Mouse (Mus musculus): Measurements from ENCODE around the gene Hs3st6.

Hs3st6 gene

DNA sequence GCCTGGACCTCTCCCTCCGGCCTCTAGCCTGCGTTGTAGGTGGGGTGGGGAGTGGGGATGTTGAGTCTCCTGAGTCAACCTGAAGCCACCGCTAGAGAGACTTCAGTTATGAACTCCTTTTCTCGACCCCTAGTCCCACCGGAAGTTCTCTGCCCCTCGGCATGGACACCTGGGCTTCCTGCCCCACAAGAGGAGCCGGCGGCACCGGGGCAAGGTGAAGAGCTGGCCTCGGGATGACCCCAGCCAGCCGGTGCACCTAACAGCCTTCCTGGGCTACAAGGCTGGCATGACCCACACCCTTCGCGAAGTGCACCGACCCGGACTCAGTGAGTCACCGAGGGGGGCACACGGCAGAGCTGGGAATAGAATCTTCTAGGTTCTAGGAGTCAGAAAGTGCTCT, 24.6 kb upstream of the Hs3st6 start:
- DNase-seq (ENCODE audit: low spot score), result no peak

DNA sequence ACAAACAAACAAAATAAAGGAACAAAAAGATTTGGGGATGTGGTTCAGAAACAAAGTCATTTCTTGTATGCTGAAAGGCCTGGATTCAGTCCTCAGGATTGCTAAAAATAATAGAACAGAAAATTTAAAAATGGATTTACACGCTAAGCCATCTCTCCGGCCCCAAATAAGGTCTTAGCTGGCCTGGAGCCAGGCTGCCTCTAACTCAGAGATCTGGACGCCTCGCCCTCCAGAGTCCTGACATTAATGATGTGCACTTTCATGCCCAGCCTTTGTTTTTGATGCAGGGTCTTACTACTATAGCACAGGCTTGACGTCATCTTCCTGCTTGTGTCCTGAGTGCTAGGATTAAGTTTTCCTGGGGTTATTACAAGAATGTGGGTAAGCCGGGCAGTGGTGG, 23.7 kb upstream of the Hs3st6 start:
- no peak for DNase-seq (ENCODE audit: low spot score)

DNA sequence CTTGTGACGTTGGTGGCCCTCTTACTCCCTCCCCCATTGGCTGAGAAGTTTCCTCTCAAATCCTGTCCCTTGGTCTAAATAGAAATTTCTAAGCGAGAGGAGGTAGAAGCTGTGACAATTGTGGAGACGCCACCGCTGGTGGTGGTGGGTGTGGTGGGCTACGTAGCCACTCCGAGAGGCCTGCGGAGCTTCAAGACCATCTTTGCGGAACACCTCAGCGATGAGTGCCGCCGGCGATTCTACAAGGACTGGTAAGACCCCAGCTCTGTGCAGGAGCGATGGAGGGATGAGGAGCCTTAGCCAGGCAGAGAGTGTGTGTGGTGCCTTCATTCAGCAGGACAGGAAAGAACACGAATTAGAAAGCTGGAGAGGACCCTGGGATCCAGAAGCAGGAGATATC, 22.0 kb upstream of the Hs3st6 start:
- DNase-seq (ENCODE audit: low spot score), result no peak

DNA sequence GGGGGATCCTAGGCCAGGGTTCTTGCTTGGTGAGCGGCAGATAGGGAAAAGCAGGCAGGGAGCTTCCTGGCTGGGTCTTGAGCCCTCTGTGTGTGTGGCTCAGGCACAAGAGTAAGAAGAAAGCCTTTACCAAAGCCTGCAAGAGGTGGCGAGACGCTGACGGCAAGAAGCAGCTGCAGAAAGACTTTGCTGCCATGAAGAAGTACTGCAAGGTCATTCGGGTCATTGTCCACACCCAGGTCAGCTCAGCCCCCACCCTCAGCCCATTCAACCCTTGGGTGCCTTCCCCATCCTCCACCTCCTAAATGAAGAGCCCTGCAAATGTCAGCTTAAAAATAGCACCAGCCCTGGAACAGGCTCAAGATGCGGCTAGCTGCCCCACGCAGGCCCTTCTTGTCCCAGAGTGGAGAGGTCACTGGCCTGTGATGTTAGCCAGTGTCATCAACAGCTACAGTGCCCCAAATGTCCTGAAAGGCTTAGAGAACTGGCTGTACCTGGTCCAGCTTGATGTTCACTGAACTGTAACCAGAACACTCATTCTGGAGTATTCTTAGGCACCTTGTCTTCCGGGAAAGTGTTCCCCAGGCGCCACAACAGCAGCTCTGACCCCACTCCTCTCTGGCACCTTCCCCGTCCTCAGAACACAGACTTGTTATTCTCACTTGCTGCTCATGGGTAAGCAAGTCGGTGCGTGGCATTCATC, 20.4 kb upstream of the Hs3st6 start:
- DNase-seq (ENCODE audit: low spot score), result no peak

DNA sequence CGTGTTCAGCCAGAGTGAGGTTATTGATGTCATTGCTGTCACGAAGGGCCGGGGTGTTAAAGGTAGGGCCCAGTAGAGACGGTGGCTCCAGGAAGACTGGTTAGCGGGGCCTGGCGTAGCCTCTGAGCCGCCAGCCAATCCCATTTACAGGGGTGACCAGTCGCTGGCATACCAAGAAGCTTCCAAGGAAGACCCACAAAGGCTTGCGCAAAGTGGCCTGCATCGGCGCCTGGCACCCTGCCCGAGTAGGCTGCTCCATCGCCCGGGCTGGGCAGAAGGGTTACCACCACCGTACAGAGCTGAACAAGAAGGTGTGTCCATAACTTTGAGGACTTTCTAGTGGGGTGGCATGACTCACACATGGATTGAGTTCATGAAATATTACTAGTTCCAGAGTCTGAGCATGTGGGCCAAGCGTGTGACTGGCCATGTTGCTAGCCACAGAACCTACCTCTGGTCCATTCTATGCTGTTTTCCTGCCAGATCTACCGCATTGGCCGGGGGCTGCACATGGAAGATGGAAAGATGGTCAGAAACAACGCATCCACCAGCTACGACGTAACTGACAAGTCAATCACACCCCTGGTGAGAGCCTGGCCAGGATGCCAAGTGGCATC, 19.2 kb upstream of the Hs3st6 start:
- no peak for DNase-seq (ENCODE audit: low spot score)

DNA sequence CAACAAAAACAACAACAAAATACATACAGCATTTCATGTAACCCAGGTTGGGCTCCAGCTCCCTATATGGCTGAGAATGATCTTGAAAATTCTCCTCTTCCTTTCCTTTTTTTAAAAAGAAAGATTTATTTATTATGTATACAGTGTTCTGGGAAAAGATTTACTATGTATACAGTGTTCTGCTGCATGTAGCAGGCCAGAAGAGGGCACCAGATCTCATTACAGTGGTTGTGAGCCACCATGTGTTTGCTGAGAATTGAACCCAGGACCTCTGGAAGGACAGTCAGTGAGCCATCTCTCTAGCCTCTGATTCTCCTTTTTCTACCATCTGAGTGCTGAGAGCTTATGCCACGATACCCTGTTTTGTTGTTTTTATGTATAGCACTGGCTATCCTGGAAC, 18.3 kb upstream of the Hs3st6 start:
- DNase-seq (ENCODE audit: low spot score), result no peak

DNA sequence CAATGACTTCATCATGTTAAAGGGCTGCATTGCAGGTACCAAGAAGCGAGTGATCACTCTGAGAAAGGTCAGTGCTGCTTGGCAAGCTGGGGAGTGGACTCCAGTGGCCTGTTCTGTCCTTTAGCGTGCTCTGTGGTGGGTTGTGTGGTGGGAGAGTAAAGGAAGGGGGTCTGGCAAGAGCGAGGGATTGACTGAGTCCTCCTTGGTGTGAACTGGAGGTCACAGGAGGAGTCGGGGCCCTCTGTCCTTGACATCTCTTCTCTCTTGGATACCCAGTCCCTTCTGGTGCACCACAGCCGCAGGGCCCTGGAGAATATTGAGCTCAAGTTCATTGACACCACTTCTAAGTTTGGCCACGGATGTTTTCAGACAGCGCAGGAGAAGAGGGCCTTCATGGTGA, 17.3 kb upstream of the Hs3st6 start:
- DNase-seq (ENCODE audit: low spot score), result no peak

DNA sequence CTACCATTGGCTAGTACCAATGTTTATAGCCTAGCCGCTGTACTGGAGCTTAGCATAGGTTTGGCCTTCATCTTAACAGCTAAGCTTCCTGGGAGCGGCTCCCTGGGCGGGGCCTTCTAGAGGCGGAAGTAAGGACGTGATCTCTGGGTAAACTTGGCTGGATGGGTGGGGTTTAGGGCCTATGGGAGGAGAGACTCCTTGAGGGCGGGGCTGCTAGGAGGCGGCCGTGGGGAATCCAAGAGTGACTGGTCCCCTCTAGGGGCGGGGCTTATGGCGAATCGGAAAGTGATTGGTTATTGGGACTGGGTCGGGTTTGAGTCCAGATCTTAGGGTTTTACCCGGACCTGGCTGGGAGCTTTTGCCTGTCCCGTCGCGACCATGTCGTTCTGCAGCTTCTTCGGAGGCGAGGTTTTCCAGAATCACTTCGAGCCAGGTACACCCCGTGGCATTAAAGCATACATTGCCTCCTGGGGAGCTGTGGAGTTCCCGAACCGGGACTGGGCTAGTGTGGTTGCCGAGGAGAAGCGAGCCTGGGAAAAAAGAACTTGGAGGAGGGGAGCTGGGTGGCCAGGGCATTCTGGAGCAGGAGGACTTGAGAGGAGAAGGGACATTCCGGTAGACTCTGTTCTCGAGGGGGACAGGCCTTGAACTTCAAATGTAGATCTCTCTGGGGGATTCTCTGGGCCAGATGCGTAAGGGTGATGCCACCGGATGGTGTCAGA, 16.3 kb upstream of the Hs3st6 start, which contains the start of gene Msrb1:
Gene Msrb1, plus strand, starts transcription at position 313 of the 722 bp plus-strand sequence.
- DNase-seq (ENCODE audit: low spot score), result peak; percentile 100

DNA sequence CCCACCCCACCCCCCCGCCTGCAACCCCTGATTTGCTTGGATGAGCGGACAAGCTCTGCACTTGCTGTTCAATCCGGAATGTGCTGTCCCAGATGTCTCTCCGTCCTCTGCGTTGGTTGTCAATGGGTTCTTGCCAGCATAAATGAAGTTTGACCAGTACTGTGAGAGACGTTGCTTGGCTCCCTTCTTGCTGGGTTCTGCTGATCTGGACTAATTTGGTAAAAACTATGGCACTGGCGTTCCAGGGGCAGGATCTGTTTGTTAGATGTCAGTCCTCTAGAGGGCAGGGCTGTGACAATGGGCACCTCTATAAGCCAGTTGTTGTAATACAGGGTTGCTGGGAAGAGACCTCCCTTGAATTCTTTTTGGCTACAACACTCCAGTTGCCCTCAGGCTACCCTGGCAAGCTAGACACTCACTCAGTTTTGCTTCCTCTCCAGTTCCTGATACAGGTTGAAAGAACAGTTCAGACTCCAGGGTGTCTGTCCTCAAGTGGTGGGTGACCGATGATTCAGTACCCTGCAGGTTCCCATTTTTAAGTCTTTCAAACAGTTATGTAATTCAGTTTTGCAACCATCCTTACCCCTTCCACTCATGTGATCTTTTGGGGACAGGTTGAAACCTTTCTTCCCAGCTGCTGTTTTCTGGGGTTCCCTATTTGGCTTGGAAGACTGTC, 15.5 kb upstream of the Hs3st6 start:
- DNase-seq (ENCODE audit: low spot score), result no peak

DNA sequence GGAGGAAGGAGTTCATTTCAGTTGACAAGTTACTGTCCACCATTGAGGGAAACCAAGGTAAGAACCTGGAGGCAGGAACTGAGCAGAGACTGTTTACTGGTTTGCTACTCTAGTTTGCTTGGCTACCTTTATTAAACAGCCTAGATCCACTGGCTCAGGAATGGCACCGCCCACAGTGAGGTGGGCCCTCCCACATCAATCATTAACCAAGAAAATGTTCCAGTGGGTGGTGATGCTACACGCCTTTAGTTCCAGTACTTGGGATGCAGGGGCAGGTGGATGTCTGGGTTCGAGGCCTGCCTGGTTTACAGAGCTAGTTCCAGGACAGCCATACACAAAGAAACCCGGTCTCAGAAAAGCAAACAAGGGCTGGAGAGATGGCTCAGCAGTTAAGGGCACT, 14.6 kb upstream of the Hs3st6 start:
- DNase-seq (ENCODE audit: low spot score), result no peak

DNA sequence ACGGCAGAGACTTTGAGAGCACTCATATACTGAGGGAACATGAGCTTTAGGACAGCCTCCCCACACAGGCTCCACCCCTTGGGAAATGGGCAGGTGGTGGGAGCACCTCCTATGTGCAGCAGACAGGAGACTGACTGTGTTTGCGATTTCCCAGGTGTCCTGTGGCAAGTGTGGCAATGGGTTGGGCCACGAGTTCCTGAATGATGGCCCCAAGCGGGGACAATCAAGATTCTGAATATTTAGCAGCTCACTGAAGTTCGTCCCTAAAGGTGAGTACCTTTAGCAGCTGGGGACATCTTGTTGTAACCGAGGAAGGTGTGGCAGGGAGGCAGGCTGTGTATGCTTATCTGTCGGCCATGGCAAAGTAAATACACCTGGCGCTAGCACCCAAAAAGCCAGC, 12.9 kb upstream of the Hs3st6 start:
- DNase-seq (ENCODE audit: low spot score), result no peak

DNA sequence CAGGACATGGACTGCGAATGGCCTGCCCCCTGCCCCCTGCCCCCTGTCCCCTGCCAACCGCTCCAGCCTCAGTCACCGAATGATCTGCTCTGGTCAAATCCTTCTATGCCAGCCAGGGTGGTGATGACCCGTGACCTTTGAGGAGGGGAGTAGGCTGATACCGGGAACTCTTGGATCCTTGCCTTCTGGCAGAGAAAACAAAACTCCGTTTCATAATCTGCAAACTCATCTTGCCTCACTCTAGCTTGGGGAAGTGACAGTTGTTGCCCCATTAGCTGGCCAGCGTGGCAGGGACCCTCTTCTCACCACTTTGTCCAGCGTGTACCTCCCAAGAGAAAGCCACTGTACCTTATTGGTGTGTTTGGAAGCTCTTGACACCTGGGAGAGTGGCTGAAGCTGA, 10.5 kb upstream of the Hs3st6 start:
- DNase-seq (ENCODE audit: low spot score), result no peak

DNA sequence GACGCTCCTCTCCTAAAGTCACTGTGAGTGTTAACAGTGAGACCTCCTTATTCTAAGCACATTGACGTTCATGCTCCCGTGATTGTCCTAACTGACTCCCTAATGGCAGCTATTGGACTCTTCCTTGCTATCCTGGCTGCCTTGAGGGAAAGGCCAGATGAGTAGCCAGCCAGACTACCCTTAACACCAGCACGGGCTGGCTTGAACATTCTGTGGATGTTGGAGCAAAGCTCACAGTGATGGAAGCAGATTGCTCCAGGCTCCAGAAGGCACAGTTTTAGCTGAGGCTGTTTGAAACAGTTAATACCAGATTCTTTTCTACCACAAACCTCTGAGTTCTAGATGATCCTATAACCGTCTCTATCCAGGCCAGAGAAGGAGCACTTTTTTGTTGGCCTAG, 8.9 kb upstream of the Hs3st6 start:
- no peak for DNase-seq (ENCODE audit: low spot score)

DNA sequence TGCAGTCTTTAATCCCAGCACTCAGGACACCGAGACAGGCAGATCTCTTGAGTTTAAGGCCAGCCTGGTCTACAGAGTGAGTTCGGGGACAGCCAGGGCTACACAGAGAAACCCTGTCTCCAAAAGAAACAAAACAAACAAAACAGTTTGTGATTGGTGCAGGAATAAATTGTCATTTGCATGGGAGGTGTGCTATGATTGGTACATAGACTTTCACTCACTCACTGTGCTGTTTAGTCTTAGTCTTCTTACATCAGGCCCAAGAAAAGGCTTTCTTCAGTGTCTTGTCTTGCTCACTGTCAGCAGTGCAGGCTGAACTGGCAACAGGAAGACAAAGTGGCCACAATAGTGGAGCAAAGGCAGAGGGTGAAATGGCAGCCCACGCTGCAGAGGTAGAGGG, 8.4 kb upstream of the Hs3st6 start:
- DNase-seq (ENCODE audit: low spot score), result no peak

DNA sequence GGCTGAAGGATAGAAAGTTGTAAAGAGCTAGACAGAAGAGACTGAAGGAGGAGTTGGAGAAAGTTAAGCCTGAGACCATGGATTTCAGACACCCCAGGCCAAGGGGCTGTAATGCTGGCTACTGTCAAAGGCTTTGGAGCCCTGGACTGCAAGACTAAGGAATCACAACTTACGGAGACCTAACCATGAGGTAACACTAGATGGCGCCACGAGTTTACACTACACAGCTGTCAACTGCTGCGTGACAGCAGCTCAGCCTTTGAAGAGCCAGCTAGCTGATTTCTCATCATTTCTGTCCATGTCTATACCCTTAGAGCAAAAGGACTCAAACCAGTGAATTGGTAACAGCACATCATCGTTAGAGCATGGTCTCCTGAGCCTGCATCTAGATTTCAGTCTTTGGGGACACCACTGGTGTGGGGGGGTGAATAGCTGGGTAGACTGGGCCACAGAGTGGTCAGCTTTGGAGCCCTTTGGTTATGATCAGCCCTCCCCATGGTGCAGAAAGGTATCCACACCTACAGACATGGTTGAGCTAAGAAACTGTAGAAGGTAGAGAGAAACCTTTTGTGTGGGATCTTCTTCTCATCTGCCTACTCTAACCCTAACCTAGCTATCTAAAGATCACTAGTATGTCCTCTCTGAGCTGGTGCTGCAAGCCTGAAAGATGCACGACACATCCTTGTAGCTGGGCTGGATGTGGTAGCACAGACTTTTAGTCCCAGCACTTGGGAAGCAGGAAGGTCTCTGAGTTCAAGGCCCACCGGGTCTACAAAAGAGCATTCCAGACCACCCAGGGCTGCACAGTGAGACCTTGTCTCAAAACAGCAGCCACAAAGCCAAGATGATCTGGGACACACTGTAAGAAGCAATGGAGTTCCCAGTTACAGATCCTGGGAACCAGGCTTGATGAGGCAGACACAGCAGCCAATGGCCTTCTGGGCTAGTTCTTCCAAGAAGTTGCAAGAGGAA, 7.0 kb upstream of the Hs3st6 start:
- DNase-seq (ENCODE audit: low spot score), result peak; percentile 95

DNA sequence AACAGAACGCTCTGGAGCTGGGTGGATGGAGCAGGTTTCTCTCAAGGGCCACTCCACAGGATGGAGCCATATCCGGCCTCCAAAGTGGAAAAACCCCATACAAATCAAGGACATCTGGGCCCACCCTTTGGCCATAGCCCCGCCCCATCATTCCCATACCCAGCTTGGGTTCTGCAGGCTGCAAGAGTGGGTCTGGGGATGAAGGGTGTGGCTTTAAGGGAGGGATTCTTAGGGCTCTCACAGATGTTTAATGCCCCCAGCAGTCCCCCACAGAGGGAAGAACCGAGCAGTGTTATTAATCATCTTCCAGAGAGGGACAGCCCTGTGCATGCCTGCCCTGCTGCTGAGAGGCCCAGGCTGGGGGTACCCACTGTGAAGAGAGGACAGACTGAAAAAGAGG, 5.8 kb upstream of the Hs3st6 start:
- no peak for DNase-seq (ENCODE audit: low spot score)

DNA sequence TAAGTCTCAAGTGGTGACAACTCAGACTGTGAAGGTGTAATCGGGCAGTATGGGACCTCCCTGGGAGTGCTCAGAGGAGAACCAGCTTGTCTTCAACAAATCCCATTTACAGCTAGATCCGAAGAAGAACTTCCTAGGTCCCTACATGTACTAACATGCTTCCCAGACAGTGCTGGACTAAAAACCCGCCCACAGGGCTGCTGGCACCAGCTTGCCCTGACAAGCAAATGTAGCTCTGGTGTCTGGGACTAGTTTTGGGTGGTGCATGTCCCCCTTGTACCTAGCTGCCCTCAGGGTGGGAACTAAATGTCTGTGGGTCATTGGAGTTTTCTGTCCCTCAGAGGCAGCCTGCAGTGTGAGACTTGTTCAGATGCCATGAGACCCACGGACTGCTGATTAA, 1.3 kb upstream of the Hs3st6 start:
- no peak for DNase-seq (ENCODE audit: low spot score)

DNA sequence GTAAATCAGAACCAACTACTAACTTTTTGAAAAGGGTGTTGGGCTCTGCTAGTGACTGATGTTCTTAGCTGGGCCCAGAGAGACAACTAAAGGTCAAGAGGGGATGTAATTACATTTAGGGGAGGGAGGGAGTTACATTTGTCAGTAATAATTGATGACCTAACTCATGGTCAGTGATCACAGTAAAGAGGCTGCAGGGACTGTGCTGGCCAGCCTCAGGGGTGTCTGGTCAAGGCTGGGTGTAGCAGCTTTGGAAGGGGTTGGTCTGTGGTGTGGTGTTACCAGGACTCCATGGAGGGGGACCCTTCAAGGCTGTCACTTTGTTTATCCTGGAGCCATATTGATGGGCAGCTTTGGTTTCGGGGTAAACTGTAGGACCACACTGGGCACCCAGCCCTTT, 4.6 kb downstream of the Hs3st6 start:
- DNase-seq (ENCODE audit: low spot score), result no peak

DNA sequence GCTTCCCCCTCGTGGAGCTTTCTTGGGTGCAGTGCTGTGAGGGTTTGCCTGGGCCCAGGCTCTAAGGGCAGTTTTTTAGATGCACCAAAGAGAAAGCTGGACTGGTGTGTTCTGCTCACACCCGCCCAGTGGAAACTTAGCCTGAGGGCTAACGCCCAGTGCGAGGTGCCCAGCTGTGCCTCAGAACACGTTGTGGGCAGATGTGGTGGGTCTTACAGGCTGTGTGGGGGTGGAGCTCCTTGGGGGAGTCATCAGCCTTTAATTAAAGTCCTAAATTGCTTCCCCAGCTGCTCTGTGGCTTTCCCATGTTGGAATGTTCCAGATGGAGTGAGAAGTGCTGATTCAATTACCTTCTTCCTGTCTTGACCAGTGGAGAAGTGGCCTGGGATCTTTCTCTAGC, 8.3 kb downstream of the Hs3st6 start:
- peak; percentile 40 for DNase-seq (ENCODE audit: low spot score)

DNA sequence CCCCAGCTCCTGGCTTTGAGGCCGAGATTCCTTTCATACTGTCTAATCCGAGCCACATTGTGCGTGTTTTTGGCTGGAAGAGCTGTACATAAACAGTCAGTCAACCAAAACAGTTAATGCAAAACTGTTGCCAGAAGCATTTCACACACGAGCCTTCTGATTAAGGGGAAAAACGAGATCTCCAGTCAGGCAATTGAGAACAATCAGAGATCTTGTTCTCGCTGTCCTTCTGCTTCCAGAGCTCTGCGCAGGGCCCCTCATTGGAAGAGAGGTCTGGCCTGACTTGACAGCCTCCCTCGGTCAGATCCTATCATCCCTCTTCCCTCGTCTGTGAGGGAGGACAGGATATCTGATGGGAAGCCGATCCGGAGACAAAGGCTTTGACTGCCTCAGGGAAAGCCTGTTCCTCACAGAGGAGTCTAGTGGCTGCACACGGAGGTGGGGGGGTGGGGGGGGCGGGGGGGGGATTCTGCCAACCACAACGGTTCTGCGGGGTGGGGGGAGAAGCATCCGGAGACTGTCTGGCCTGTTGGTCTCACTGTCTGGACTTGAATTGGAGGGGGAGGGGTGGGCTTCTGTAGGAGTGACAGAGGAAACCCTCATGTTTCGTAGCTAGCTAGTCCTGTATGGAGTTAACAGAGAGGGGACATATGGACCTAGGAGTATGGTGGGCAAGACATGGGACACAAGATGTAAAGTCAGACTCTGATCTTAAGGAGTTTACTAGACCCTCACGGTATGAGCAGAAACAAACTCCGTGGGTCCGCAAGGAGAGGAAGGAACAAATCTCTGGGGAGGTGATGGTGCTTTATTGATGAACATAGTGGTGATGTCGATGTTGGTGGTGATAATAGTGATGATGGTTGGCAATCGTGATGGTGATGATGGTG, 12.5 kb downstream of the Hs3st6 start:
- DNase-seq (ENCODE audit: low spot score), result peak; percentile 32
